Mouse (Mus musculus) embryo, embryonic 11.5 days (tissue): Measurements from ENCODE around the gene Atxn1.

Source experiments
- DNase-seq: peaks from one replicate; pipeline ENCODE4 v3.0.0-alpha.2; 2012; ENCODE audit warnings: low read depth, low spot score

Gene Atxn1

DNA sequence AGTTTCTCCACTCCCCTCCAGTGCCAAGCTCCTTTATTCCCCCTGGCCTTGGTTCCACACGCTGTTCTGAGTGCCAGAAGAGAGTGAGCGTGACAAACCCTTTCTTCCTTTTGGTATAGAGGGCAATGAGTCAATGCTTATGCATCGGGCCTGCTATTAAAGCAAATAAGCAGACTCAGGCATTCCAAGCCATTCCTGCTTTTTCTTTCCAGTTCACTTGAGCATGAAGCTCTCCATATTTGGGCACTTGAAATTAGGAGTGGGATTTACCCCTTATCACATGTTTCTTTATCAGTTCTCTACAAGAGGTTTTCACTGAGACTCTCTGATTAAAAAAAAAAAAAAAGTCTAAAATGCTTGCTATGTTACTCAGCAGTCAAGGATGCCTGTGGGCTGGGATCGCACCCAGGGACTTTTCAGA, 279.9 kb downstream of the Atxn1 start:
- no peak for DNase-seq

DNA sequence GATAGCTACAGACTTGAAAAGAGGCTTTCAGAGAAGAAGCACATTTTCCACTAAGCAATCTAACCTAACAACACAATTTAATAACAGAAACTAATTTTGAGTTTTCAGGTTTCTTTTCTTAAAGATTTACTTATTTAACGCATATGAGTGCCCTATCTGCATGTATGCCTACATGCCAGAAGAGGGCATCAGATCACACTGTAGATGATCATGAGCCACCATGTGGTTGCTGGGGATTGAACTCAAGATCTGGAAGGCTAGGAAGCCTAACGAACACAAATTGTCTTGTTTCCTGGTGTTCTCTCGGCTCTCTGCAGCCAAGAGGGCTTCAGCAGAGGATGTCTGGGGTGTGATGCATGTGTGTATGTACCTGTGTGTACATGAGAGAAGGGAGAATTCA, 280.8 kb downstream of the Atxn1 start:
- DNase-seq: no peak

DNA sequence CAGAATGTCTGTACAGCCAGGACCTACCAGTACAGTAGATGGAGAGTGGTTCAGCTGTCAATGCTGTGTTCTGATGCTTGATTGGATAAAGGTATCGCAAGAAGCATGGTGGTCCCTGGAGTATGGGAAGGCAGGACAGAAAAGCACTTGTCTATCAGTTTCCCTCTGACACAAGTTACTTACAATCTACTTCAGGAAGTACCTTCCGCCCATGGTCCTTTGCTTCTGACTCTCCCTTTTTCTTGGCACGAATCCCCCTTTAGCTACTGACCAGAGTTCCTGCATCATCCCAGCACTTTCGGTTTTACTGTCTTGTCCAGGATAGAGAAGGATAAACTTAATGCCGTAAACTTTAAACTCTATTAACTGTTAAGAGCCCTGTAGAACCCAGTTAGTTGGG, 283.6 kb downstream of the Atxn1 start:
- DNase-seq: no peak

DNA sequence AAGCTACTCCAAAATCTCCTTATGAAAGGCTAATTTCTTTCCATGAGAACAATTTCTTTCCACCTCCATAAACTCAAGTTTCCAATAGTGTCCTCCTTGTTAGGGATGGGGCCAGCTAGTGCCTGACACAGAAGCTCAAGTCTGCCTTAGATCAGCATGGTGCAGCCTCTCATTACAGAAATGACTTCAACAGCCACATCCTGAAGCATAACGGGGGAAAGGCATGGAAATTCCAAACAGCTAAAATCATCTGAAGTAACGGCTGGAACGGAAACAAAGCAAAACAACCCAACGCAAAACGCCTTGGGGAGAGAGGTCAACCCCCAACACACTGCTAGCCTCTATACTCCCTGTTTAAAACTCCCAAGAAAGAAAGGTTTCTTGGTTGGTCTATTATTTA, 284.2 kb downstream of the Atxn1 start:
- DNase-seq: no peak

DNA sequence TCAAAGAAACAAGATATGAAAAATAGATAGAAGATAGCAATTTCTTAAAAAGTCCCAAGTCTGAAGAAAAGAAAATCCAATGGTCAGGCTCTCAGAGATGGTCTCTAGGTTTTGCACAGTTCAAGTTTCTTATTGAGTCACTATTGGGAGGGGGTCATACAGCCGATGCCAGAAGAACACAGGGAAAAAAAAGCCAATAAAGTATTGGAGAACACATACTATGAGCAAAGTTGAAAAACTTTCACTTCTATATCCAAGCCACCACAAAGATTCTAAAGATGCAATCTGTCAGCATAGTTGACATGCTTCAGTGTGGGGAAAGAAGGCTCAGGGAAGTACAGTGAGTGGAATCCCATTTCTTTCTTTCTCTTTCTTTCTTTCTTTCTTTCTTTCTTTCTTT, 285.7 kb downstream of the Atxn1 start:
- no peak for DNase-seq

DNA sequence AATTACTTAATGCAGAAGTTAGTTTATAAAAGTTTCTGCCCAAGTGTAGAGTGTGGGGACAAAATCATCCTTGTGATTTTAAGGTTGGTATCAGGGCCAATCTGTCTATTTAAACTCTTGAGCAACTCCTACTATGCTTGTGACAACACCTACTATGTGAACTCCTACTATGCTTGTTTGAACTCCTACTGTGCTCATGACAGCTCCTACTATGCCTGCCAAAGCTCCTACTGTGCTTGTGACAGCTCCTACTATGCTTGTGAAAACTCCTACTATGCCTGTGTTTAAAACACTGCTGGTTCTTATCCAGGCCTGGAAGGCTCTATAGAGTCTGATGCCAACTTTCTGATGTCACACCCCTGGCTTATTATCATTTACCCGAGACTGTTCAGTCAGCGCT, 292.2 kb downstream of the Atxn1 start:
- DNase-seq: no peak

DNA sequence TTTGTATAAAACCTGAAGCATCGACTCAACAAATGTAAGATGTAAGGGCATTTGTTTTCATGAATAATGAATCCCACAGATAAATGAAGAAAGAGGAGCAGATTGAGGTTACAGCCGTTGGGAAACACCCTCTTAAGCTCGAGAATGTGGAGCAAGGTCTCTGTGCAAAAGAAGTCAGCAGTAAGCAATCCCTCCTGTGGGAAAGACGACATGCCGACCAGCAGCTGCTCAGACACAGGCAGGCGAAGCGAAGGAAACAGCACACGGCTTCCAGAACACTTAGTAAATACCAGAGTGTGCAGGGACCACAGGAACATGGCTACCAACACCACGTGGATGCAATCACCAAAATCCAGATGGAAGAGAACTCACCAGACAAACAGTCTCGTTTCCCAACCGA, 294.8 kb downstream of the Atxn1 start:
- DNase-seq: no peak

DNA sequence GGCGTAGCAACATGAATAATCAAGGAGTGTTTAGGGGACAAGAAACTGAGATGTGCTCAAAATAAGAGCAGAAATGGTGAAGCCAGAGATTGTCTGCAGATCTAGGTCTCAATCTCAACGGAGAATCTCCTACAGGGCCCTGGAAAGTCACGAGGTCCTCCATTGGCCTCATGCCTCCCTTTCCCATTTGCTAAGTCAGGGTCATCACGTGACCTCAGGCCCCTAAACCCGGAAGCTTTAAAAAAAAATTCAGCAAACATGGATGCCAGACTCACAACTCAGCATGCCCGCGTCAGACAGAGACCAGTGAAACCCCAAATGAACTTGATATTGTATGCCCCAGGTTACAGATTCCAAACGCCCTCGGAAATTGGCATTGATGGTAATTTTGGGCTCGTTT, 302.0 kb downstream of the Atxn1 start:
- no peak for DNase-seq

DNA sequence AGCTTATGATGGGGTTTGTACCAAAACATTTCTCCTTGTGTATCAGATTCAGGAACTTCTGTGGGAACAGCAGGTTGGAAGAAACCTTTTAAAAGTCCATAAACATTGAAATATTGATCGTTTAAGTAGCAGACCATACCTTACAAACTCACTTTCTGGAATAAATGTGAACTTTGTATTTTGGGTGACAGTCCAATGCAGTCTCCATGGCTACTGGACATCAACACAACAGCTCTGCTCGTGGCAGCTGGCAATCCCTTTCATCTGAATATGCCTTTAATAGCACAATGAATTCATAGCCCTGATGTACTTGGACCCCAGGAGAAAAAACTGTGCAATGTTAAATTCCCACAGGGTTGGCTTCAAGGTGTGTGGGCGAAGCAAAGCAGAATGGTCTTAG, 302.6 kb downstream of the Atxn1 start:
- DNase-seq: no peak

DNA sequence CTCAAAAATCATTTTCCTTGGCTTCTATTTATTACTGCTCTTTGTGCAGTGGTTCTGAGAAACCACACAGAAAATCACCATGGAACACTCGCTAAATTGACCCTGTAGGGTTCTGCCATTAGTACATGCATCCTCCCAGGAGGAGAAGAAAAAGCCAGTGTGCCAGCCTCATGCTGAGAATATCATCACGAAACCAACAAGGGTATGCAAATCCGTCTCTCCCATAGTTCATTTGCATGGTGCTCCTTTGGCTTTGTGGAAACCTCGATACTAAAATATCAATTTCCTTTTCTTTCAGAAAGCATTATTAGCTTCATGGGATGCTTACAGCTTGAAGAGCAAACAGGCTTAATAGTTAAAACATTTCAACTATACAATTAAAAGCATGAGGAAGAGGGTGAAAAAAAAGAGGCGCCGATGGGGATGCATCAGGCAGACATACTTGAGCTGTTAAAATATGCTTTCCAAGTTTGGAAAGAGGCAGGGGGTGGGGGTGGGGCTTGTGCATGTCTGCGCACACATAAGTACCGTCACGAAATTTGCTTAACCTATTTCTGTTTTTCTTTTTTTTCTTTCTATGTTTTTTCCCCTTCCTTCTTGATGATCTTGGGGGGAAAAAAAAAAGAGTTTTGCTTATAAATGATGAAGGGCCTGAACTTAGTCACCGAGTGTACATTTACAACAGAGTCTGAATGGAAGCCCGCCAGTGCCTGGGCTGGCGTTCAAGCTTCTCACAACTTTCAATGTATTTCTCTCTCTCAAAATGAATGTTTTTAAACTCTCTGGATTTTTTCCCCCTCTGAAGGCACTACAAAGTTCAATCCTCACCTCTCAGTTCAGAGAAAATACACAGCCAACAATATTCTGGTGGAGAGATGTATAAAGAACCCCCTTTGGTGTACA, 303.3 kb downstream of the Atxn1 start:
- no peak for DNase-seq

DNA sequence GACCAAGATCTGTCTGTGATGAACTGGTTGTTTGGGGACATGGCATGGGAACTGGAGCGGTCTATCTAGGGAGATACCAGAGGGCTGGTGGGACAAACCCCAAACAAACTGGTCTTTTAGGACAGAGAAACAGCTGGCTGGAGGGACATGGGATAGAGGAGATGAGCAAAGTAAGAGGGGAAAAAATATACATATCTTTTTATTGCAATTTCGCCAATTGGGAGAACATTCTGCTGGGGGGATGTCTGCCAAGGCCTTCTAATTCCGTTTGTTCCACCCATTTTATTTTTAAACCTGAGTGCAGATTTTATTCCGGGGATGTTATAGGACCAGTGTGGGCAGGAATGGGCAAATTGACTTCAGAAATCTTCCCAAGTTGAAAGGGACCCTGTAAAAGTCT, 305.0 kb downstream of the Atxn1 start:
- DNase-seq: no peak

DNA sequence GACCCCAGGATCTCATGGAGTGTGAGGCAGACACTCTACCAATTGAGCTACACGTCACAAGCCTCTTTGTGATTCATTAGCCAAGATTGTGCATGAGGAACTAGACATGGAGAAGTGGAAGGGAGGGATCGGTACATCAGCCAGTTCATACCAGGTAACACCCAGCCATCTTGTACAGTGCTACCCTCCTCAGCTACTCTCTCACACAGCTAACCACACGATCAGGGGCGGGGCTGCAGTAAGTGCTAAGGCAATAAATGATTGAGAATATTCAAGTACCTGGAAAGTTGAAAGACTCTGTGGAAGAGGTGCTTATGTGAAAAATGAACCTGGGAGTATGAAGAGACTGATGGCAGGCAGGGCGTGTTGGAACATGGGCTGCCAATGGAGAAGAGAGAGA, 306.5 kb downstream of the Atxn1 start:
- DNase-seq: no peak

DNA sequence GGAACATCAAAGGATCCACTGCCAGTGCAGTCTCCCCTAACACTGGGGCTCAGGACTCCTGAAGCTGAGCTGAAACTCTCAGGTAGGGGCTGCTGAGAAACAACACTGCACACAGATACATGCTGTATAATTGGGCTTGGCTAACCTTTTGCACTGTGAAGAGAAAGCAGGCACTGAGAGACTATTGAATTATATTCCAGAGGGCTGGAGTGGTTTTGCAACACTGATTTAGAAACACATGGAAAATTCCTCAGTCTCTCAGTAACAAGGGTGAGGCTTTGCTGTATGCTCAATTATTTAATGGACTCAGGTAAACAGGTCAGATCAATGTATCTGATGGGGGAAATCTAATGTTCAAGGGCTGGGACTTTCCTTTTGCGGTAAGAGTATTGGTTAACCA, 307.6 kb downstream of the Atxn1 start:
- DNase-seq: no peak

DNA sequence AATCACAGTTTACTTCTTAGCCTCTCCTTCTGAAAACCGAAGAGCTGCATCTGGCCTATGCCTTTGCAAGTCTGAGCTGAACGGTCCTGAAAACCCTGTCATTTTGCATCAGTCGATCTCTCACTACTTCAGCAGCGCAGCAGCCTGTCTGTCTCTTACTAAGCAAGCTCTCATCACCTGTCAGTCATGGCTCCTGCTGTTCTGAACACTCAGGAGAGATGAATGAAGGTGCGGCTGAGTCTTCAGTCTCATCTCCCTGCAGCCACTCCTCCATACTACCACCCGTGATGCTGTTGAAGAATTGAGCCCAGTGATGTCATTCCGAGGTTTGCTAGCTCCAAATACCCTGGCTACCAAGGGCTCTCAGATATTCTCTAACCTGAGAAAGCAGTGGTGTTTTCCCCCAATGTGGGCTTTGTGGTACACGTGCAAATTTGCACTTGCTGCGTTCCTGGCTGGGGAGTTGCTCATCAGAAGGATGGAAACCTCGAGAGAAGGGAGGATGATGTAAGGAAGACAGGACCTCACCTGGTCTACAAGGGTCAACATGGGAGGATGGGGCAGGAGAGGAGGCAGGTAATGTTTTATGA, 313.1 kb downstream of the Atxn1 start:
- no peak for DNase-seq

DNA sequence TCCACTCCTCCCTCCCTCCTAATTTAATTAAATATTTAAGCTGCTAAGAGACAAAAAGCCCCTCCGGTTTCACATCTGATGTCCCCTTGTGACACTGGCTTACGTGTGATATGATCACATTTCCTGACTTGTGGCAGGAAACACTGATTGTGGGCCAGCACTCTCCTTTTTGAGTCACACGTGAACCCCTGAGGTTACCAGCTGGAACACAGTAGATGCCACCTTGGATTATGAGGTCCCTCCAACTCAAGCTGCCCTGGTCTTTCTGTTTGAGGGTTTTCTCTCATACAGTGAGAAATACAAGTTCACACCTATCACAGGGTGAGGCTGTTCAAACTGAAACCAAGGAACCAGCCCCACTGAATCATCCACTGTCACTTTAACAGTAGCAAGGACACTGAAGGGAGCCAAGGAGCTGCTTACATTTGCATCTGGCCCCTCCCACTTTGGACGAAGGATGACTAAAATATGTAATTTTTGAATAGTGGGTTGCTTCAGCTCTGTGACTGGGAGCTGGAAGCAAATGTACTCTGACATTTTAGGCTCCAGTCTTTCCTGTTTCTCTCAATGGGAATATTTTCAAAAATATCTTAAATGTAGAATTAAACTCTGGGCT, 315.5 kb downstream of the Atxn1 start:
- no peak for DNase-seq

DNA sequence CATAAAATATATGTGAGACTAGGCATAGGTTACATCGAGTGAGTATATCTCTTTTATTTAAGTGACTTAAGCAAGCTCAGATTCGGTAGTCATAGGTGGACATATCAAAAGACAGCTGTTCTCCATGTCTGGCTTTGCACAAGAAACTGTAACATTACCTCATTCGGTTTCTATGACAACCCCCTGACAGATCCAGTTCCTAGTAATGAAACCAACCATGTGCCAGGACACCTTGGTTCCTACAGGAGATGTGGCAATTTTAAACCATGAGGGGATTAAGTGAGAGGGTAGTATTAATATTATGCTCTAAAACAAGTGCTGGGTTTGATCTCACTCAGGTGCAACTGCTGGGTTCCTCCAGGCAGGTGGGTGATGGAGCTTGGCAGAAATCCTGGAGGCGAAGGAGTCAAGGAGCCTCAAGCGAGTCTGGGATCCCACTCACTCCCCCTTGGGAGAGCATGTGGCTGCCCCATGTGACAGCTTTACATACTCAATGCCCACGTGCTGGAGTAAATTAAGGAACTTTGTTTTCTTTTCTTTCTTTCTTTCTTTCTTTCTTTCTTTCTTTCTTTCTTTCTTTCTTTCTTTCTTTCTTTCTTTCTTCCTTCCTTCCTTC, 320.9 kb downstream of the Atxn1 start:
- DNase-seq: no peak

DNA sequence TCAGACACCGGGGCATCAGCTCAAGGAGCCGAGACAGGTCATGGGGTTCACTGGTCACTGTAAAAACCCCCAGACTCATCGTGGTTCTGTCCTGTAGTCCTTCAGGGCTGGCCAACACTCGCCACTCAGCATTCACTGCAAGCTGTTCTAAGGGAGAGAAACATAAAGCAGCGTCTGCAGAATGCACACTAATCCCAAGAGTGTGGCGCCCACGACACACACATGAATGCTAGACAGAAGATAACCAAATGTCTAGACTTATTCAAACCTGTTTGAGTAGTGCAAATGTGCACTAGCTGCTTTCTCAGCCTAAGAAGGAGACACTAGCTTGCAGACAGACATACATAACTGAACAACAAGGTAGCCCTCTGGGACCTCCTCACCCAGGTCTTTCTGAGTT, 321.9 kb downstream of the Atxn1 start:
- no peak for DNase-seq

DNA sequence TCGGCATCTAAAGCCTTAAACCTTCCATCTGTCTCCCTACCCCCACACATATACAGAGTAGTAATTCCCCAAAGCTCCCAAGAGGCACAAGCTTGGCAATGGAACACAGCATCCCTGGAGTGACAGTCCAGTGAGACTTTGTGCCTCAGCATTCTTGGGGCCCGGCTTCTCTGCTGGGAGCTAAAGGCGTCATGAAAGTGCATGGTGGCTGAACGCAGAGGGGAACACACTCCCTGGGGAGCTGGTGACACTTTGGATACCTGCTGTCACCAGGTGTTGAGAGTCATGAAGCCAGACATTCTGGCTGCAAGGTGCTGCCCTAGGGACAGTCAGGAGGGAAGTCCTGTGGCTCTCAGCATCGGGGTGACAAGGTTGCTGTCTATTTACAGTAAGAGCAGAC, 324.4 kb downstream of the Atxn1 start:
- DNase-seq: no peak

DNA sequence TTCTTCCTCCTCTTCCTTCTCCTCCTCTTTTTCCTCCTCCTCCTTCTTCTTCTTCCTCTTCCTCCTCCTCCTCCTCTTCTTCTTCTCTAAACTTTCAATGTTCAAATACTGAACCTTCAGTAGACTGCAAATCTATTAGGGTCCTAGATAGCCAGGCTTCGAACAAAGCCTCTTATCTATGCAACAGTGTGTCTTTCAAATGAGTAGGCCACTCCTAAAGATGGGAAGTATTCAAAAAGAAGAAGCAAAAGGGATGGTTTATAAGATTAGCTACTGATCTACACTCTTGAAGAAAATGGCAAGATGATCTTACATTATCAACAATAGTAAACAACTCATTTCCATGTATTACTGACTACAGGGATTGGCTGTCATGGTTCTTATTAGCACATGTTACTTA, 326.5 kb downstream of the Atxn1 start:
- DNase-seq: no peak

DNA sequence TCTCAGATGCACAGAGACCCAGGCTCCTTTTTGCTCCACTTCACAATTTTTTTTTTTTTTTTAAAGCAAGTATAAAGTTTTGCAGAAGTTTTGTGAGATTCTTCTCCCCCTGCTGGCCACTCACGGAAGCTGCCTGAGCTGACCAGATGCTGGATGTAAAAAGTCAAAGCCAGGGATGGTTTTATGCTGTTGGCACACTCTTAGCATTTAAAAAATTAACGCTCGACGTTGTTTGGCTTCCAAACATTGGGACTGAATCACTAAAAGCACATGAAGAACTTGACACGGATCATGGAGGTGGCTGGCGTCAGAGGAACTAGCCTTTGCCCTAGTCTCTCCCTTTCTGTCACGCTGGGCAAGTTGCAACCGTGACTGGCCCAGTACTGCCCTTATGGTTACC, 327.5 kb downstream of the Atxn1 start:
- peak; percentile 19 for DNase-seq

DNA sequence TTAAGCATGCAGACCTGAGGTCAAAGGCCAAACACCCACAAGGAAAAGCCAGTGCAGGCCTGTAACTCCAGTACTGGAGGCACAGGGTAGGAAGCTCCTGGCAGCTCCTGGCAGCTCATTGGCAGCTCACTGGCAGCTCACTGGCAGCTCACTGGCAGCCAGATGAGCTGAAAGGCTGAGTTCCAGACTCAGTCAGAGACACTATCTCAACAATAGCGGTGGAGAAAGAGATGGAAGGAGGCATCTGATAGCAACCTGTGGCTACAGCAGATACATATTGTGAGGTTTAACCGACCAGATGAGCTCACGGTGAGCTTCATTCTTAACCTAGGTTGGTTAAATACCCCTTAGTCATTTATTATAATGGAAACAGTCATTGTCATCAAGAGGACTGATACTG, 328.4 kb downstream of the Atxn1 start:
- no peak for DNase-seq

DNA sequence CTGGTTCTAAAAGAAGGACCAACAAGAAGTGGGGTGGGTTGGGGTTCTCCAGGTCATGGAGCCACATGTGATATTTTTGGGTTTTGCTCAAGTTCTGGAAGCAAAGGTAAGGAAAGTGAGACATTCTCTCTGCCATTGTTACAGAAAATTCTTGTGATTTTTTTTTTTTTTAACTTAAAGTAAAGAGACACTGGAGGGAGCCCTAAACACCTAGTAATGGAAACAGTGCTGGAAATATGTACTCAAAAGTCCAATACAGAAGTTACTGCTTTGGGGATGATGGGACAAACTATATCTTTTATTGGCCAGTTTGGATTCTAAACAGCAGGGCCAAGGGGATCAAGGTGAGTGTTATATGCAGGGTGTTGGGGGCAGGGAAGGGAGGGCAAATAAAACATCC, 330.9 kb downstream of the Atxn1 start:
- DNase-seq: no peak

DNA sequence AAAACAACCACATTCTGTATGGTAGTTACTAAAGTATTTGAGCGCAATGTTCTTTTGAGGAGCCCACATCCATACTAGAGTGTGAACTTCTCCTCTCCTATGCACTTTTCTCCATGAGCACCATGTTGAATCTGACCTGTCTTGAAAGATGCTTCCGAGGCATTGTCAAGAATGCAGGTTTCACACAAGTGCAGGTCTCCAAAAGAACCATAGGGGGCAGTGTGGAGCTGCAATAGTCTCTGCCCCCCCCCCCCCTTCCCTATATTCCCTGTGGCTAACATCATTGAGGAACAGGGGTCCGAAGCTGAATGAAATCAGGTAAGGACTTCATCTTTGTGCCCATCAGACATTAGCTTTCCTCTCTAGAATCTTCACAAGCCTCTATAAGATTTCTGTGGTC, 332.7 kb downstream of the Atxn1 start:
- no peak for DNase-seq
